Mouse (Mus musculus) right cerebral cortex, postnatal 4 days (tissue): Measurements from ENCODE around the gene Mageb3.
A peak's percentile ranks its signal among the peaks of the same experiment; 100 is the strongest.
"Not testable (repeated sequence)": the region's sequence is repeated elsewhere in the genome, so short reads cannot be mapped to it uniquely, and the experiment has no call there.

Source experiments
- DNase-seq: peaks from one replicate; pipeline ENCODE4 v3.0.0-alpha.2; 2022

Mageb3 gene

GRCm38 (mm10) chr2:121955765-121956223 is at the start of gene Mageb3, which contains the start of gene Ctdspl2:
Gene Mageb3 (minus strand): TSS chr2:121956092.
Gene Ctdspl2 (plus strand): TSS chr2:121956001.
- DNase-seq, result peak; percentile 87

GRCm38 (mm10) chr2:121995738-121996137 is 39.8 kb upstream of the Mageb3 start:
- no peak for DNase-seq

- no peak for DNase-seq
Observed at GRCm38 (mm10) chr2:121957216-121957792, 1.4 kb upstream of the Mageb3 start.

GRCm38 (mm10) chr2:121956224-121957018 is 529 bp upstream of the Mageb3 start:
- peak; percentile 97 for DNase-seq

GRCm38 (mm10) chr2:121954971-121955656 is 778 bp downstream of the Mageb3 start:
- DNase-seq, result no peak

GRCm38 (mm10) chr2:121943364-121943763 is 12.5 kb downstream of the Mageb3 start:
- no peak for DNase-seq

GRCm38 (mm10) chr2:121937624-121938023 is 18.3 kb downstream of the Mageb3 start:
- not testable (repeated sequence) for DNase-seq

- DNase-seq, result no peak
Observed at GRCm38 (mm10) chr2:121916047-121916970, 39.6 kb downstream of the Mageb3 start.

GRCm38 (mm10) chr2:121909975-121910374 is 45.9 kb downstream of the Mageb3 start:
- DNase-seq, result no peak
